Mouse (Mus musculus) forebrain, postnatal 0 days (tissue): ENCODE measurements around the gene Rer1. TPM values are rescaled to one million over a fixed set of nuclear protein-coding genes. Genes with fewer than 3 reads are reported as not detected.

Experiments
- ATAC-seq: fragments of 200-750 bp; cut with Nextera tagmentation; 2 replicates; pipeline ENCODE4 v1.8.0; 2017; ENCODE audit warnings: mild to moderate bottlenecking, moderate library complexity
- DNase-seq: peaks from one replicate; pipeline ENCODE4 v3.0.0-alpha.2; 2015
- H3K27ac ChIP-seq: fragments of 300-500 bp; sonication (generic); 2 replicates; pipeline ENCODE4 v1.5.1; 2014; ENCODE audit warnings: low read depth, mild to moderate bottlenecking, antibody characterized with exemption, low read length, moderate library complexity, mixed read lengths
- H3K27me3 ChIP-seq: fragments of 300-500 bp; sonication (generic); 2 replicates; pipeline ENCODE4 v1.6.1; 2014; ENCODE audit warnings: mild to moderate bottlenecking, low read length, mixed read lengths; ENCODE audit not compliant: insufficient read depth
- H3K36me3 ChIP-seq: fragments of 300-500 bp; sonication (generic); 2 replicates; pipeline ENCODE4 v1.6.1; 2014; ENCODE audit warnings: mild to moderate bottlenecking, moderate library complexity; ENCODE audit not compliant: insufficient read depth
- H3K4me1 ChIP-seq: fragments of 300-500 bp; sonication (generic); 2 replicates; pipeline ENCODE4 v1.6.1; 2014; ENCODE audit warnings: antibody characterized with exemption; ENCODE audit not compliant: insufficient read depth
- H3K4me2 ChIP-seq: fragments of 300-500 bp; sonication (generic); 2 replicates; pipeline ENCODE4 v1.6.1; 2014; ENCODE audit warnings: low read depth, mild to moderate bottlenecking, moderate library complexity
- H3K4me3 ChIP-seq: fragments of 300-500 bp; sonication (generic); 2 replicates; pipeline ENCODE4 v1.5.1; 2014; ENCODE audit warnings: low read depth, low read length, mixed read lengths
- H3K9ac ChIP-seq: fragments of 300-500 bp; sonication (generic); 2 replicates; pipeline ENCODE4 v1.6.1; 2014; ENCODE audit warnings: mild to moderate bottlenecking
- H3K9me3 ChIP-seq: fragments of 300-500 bp; sonication (generic); 2 replicates; pipeline ENCODE4 v1.6.1; 2016; ENCODE audit warnings: low read length
- CTCF ChIP-seq: sonication (generic); IDR thresholded peaks from 2 replicates; pipeline ENCODE4 v1.5.1; 2016; ENCODE audit warnings: antibody characterized with exemption, control low read depth, low read depth
- WGBS: fragments of 180-500 bp; shearing (Covaris S2); extraction: QIAGEN DNeasy Blood & Tissue Kit; methylation state at CpG from one replicate; pipeline ENCODE4 v1.1.7; 2014; 5-methylcytosine and 5-hydroxymethylcytosine counted together
- polyA plus RNA-seq: library from polyadenylated mRNA; unstranded; fragments of >200 nt; fragmentation: Nextera tagmentation; extraction: Ambion mirVana; gene quantifications from 2 replicates; pipeline ENCODE4 v1.2.1, GENCODE M21; 2015
- total RNA-seq: library from RNA; depleted of rRNA; stranded (reverse); fragments of >200 nt; gene quantifications from 2 replicates; pipeline ENCODE4 v1.2.3, GENCODE M21; 2014; rRNA removed

Gene Rer1
- total and polyA plus RNA-seq, 2 experiments from 2014 or later: 92.4 to 136 TPM

DNA sequence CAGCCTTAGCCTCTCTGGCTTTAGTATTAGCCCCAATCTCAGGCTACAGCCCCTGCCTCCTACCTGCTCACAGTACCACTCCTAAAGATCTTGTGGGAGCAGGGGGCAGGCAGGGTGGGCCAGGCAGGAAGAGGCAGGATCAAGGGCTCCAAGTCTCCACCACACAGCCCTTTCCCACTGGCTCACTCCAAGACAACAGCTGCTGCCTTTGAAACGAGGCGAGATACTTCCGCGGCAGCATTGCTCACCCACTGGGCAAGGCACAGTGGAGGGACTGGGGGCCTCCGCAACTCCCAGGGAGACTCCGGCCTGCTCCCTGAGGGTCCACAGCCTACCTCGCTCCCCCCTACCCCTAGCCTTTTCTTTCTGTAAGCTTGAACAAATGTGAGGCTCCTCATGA, 52.0 kb downstream of the Rer1 start:
- 27% methylated on average over 7 of the region's 7 CpGs for WGBS
- no peak for DNase-seq
- H3K4me2 ChIP-seq: no peak overlapping the region
- H3K4me1 ChIP-seq: no peaks in the 10 kb centered on the region
- no peaks in the 10 kb centered on the region for H3K27me3 ChIP-seq
- no peak overlapping the region for H3K27ac ChIP-seq
- ATAC-seq: no peak
- no peaks in the 10 kb centered on the region for H3K9me3 ChIP-seq
- TF ChIP-seq CTCF: no peak
- no peaks in the 10 kb centered on the region for H3K36me3 ChIP-seq
- no peak overlapping the region for H3K4me3 ChIP-seq
- H3K9ac ChIP-seq: no peak overlapping the region

DNA sequence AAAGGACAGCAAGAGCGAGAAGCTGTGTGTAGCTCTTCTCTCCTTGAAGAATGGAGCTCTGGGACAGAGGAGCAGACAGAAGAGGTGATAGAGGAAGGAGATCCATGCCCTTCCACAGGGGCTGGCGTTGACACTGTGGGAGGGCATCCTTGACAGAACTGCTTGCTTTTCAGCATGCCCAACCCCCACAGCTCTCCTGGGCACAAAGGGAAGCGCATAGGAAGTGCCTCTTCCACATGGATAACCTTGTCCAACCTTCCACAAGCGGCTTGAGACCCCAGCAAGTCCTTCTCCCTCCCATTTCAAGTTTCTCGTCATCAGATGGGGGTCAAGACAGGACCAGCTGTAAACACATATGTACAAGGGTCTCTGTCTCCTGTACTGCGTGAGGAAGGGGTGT, 53.1 kb downstream of the Rer1 start:
- H3K36me3 ChIP-seq: no peaks in the 10 kb centered on the region
- no peaks in the 10 kb centered on the region for H3K9me3 ChIP-seq
- H3K27ac ChIP-seq: no peak overlapping the region
- DNase-seq: no peak
- ATAC-seq: no peak
- no peak overlapping the region for H3K4me3 ChIP-seq
- no peak overlapping the region for H3K9ac ChIP-seq
- H3K4me2 ChIP-seq: no peak overlapping the region
- H3K27me3 ChIP-seq: no peaks in the 10 kb centered on the region
- 34% methylated on average over 6 of the region's 6 CpGs for WGBS
- no peaks in the 10 kb centered on the region for H3K4me1 ChIP-seq
- no peak for TF ChIP-seq CTCF

DNA sequence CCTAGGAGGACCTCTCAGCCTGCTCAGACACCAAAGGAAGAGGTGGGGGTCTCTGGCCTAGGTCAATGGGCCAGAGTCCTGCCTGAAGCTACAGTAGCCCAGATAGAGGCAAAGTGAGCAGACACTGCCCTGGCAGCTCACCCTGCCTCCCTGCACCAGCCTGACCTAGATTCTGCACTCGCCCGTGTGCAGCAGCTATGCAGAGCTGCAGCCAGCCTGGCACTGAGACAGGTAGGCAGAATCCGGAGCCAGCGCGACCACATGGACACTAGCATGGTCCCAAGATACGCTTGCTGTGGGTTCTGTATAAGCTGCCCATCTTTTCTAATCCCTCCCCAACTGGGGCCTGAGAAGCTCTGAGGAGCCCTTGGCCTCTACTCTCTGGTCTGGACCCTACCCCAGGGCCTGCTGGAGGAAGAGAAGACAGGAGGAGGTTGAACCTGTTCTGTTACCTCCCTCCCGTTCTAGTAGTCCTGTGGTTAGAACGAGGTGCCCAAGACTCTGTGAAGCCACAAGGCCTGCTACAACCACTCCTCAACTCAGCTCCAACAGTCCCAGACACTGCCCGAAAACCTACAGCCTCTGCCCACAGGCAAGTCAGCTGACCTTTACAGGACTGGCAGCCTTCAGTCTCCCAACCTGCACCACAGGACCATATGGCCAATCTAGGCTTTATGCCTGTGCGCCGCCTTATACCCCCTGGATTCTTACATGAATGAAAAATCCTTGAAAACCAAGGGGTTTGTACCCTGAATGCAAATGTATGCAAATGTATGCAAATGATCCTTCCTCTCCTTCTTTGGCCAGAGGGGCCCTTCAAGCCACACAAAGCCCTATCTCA, 61.8 kb downstream of the Rer1 start:
- Histone ChIP-seq H3K4me2 (no peak overlapping the region), H3K36me3 (no peaks in the 10 kb centered on the region), H3K27ac (no peak overlapping the region), H3K9ac (no peak overlapping the region), H3K9me3 (no peaks in the 10 kb centered on the region), H3K4me3 (no peak overlapping the region), H3K27me3 (no peaks in the 10 kb centered on the region), H3K4me1 (no peaks in the 10 kb centered on the region; the same call in 1 of the 2 replicates)
- 0 out of 2 replicates have a peak, but pooled peaks have one; percentile 21 for ATAC-seq
- WGBS: 47% methylated on average over 11 of the region's 11 CpGs
- no peak for TF ChIP-seq CTCF
- DNase-seq: no peak

Other genes with a start within 250 kb of the Rer1 start
- 3.6 and 3.7 TPM in 2 replicates for gene Ttc34, start 248.9 kb downstream of the Rer1 start, total RNA-seq
- gene Ttc34, start 248.9 kb downstream of the Rer1 start, polyA plus RNA-seq: 4.1 TPM in 2 replicates
- gene Mmel1, start 216.8 kb downstream of the Rer1 start, total RNA-seq: 0.43 and 1.5 TPM in 2 replicates
- 0.39 and 0.74 TPM in 2 replicates for gene Mmel1, start 216.8 kb downstream of the Rer1 start, polyA plus RNA-seq
- 30.8 and 41.2 TPM in 2 replicates for gene Fam213b, start 187.2 kb downstream of the Rer1 start, total RNA-seq
- gene Fam213b, start 187.2 kb downstream of the Rer1 start, polyA plus RNA-seq: 59.7 and 62.1 TPM in 2 replicates
- 2.6 TPM in 1 of 2 replicates, not detected in the other for gene Tnfrsf14, start 157.8 kb downstream of the Rer1 start, total RNA-seq
- gene Tnfrsf14, start 157.8 kb downstream of the Rer1 start, polyA plus RNA-seq: not detected in 2 replicates
- gene Hes5, start 125.5 kb downstream of the Rer1 start, total RNA-seq: 92.2 and 100 TPM in 2 replicates
- gene Hes5, start 125.5 kb downstream of the Rer1 start, polyA plus RNA-seq: 107 and 120 TPM in 2 replicates
- gene Pank4, start 122.3 kb downstream of the Rer1 start, total RNA-seq: 39.7 and 40.0 TPM in 2 replicates
- gene Pank4, start 122.3 kb downstream of the Rer1 start, polyA plus RNA-seq: 20.4 and 22.6 TPM in 2 replicates
- 32.1 and 42.1 TPM in 2 replicates for gene Plch2, start 29.6 kb downstream of the Rer1 start, total RNA-seq
- 11.7 and 17.4 TPM in 2 replicates for gene Plch2, start 29.6 kb downstream of the Rer1 start, polyA plus RNA-seq
- gene Pex10, start 19.4 kb downstream of the Rer1 start, total RNA-seq: 16.9 and 18.5 TPM in 2 replicates
- gene Pex10, start 19.4 kb downstream of the Rer1 start, polyA plus RNA-seq: 14.0 and 14.1 TPM in 2 replicates
- 6.0 and 7.4 TPM in 2 replicates for gene Morn1, start 195 bp upstream of the Rer1 start, total RNA-seq
- gene Morn1, start 195 bp upstream of the Rer1 start, polyA plus RNA-seq: 8.2 and 9.7 TPM in 2 replicates
- gene Ski, start 136.2 kb upstream of the Rer1 start, total RNA-seq: 66.9 and 68.7 TPM in 2 replicates
- gene Ski, start 136.2 kb upstream of the Rer1 start, polyA plus RNA-seq: 11.7 and 12.2 TPM in 2 replicates
- gene Faap20, start 163.4 kb upstream of the Rer1 start, total RNA-seq: 48.7 and 51.8 TPM in 2 replicates
- gene Faap20, start 163.4 kb upstream of the Rer1 start, polyA plus RNA-seq: 59.9 and 60.7 TPM in 2 replicates